28 mouse cellular contexts compared by ENCODE assay signal in genomic region chr12:37142080-37142703, GRCm38 (mm10). TPM values are rescaled to one million over a fixed set of nuclear protein-coding genes. Genes with fewer than 3 reads are reported as not detected.
DNase-seq lines count a peak whose midpoint lies in the region; ATAC-seq lines count a peak whose summit lies in the region.
"Had no signal": no experiment of that assay in that cellular context is flagged by ENCODE, and none has a peak within 500 bp of the region (broad histone marks: within the 10 kb centered on the region; RNA-seq: fewer than 3 reads in every experiment).

No protein-coding gene starts in this region.

- peak; percentile 94 for ATAC-seq in kidney, embryonic 14.5 days (ENCODE audit: low FRiP score, low TSS enrichment)
- ATAC-seq in lung, embryonic 16.5 days (ENCODE audit: low read depth): peak; percentile 41; the same call in 1 of the 2 replicates
- ATAC-seq in limb, embryonic 15.5 days (ENCODE audit: insufficient number of reproducible peaks, low FRiP score, low TSS enrichment, low read depth): no peak
- ATAC-seq: forebrain, embryonic 14.5 days; Patski had no signal

- no peaks in the 10 kb centered on the region for H3K4me1 ChIP-seq in kidney, embryonic 14.5 days (ENCODE audit: control insufficient read depth, insufficient read depth, low read length)
- H3K4me1 ChIP-seq in lung, embryonic 16.5 days (replicated peaks; ENCODE audit: control insufficient read depth, insufficient read depth, low read length): no peaks in the 10 kb centered on the region
- H3K4me1 ChIP-seq in limb, embryonic 15.5 days: no peaks in the 10 kb centered on the region
- H3K4me1 ChIP-seq: embryonic facial prominence, embryonic 15.5 days; liver, embryonic 15.5 days; midbrain, embryonic 12.5 days; stomach, embryonic 15.5 days had no signal

- H3K4me3 ChIP-seq in kidney, embryonic 14.5 days (ENCODE audit: low read length): no peak overlapping the region
- no peak overlapping the region for H3K4me3 ChIP-seq in lung, embryonic 16.5 days (ENCODE audit: low read length)
- H3K4me3 ChIP-seq in limb, embryonic 15.5 days: no peak overlapping the region
- H3K4me3 ChIP-seq: embryonic facial prominence, embryonic 15.5 days; liver, embryonic 15.5 days; midbrain, embryonic 12.5 days; stomach, embryonic 15.5 days had no signal

- H3K9ac ChIP-seq in kidney, embryonic 14.5 days (ENCODE audit: low read depth, low read length): no peak overlapping the region
- no peak overlapping the region for H3K9ac ChIP-seq in lung, embryonic 16.5 days (ENCODE audit: low read length)
- no peak overlapping the region for H3K9ac ChIP-seq in limb, embryonic 15.5 days
- H3K9ac ChIP-seq: embryonic facial prominence, embryonic 15.5 days; hindbrain, embryonic 14.5 days; liver, embryonic 15.5 days; lung, embryonic 14.5 days; midbrain, embryonic 12.5 days; stomach, embryonic 15.5 days had no signal

- no peaks in the 10 kb centered on the region for H3K36me3 ChIP-seq in kidney, embryonic 14.5 days (ENCODE audit: control insufficient read depth, insufficient read depth, low read length)
- H3K36me3 ChIP-seq in lung, embryonic 16.5 days (ENCODE audit: control insufficient read depth, insufficient read depth, low read length): no peaks in the 10 kb centered on the region
- no peaks in the 10 kb centered on the region for H3K36me3 ChIP-seq in limb, embryonic 15.5 days
- H3K36me3 ChIP-seq: embryonic facial prominence, embryonic 15.5 days; G1E; liver, embryonic 15.5 days; midbrain, embryonic 12.5 days; stomach, embryonic 15.5 days had no signal

- no peaks in the 10 kb centered on the region for H3K9me3 ChIP-seq in kidney, embryonic 14.5 days (ENCODE audit: control insufficient read depth, low read length)
- no peaks in the 10 kb centered on the region for H3K9me3 ChIP-seq in lung, embryonic 16.5 days (ENCODE audit: control insufficient read depth, low read length)
- H3K9me3 ChIP-seq in limb, embryonic 15.5 days: no peaks in the 10 kb centered on the region
- H3K9me3 ChIP-seq: embryonic facial prominence, embryonic 15.5 days; G1E; liver, embryonic 15.5 days; midbrain, embryonic 12.5 days; stomach, embryonic 15.5 days had no signal

- WGBS in kidney, embryonic 14.5 days: 12% methylated on average over 3 of the region's 3 CpGs
- 27% methylated on average over 3 of the region's 3 CpGs for WGBS in lung, embryonic 16.5 days
- 13% methylated on average over 3 of the region's 3 CpGs for WGBS in limb, embryonic 15.5 days

- no peak overlapping the region for H3K4me2 ChIP-seq in kidney, embryonic 14.5 days (replicated peaks; ENCODE audit: low read depth, low read length)
- no peak overlapping the region for H3K4me2 ChIP-seq in lung, embryonic 16.5 days (ENCODE audit: low read depth, low read length)
- H3K4me2 ChIP-seq in limb, embryonic 15.5 days: no peak overlapping the region
- H3K4me2 ChIP-seq: embryonic facial prominence, embryonic 15.5 days; heart, embryonic 11.5 days; hindbrain, embryonic 14.5 days; liver, embryonic 15.5 days; lung, embryonic 14.5 days; midbrain, embryonic 12.5 days; stomach, embryonic 15.5 days had no signal

- DNase-seq in embryo, embryonic 10.5 days (ENCODE audit: low spot score): peak; percentile 3
- no peak for DNase-seq in embryo, embryonic 10 days (ENCODE audit: low spot score)
- DNase-seq in kidney, adult 11 months: no peak
- no peak for DNase-seq in lung, postnatal 4 days
- no peak for DNase-seq in cerebellum, adult 8-10 months
- DNase-seq: adrenal gland, postnatal 10 days; cerebellum, adult 11-12 months; cerebellum, postnatal 10 days; gastrocnemius, postnatal 25 days; heart, adult 11 months; heart, postnatal 36 days; kidney, adult 9 months; layer of hippocampus, postnatal 36 days; left cerebral cortex, postnatal 4 days; lung, embryonic 14.5 days; right cerebral cortex, postnatal 25 days had no signal

- H3K27me3 ChIP-seq in kidney, embryonic 14.5 days (ENCODE audit: control insufficient read depth, insufficient read depth, low read length): no peaks in the 10 kb centered on the region
- no peaks in the 10 kb centered on the region for H3K27me3 ChIP-seq in lung, embryonic 16.5 days (ENCODE audit: control insufficient read depth, insufficient read depth, low read depth, low read length)
- no peaks in the 10 kb centered on the region for H3K27me3 ChIP-seq in limb, embryonic 15.5 days
- H3K27me3 ChIP-seq: embryonic facial prominence, embryonic 15.5 days; liver, embryonic 15.5 days; midbrain, embryonic 12.5 days; Patski; stomach, embryonic 15.5 days had no signal

- 0 out of 2 replicates have a peak overlapping the region, but pooled peaks have one; percentile 8 for H3K27ac ChIP-seq in kidney, embryonic 14.5 days (ENCODE audit: low read depth, low read length)
- H3K27ac ChIP-seq in lung, embryonic 16.5 days (ENCODE audit: low read length): no peak overlapping the region
- H3K27ac ChIP-seq in limb, embryonic 15.5 days: peak overlapping the region; percentile 43; the same call in 1 of the 2 replicates
- H3K27ac ChIP-seq: embryonic facial prominence, embryonic 15.5 days; hindbrain, embryonic 14.5 days; liver, embryonic 15.5 days; midbrain, embryonic 12.5 days; stomach, embryonic 15.5 days had no signal

RNA-seq across cellular contexts. Expression of gene Meox2, which starts 33.9 kb away (rescaled TPM):
- 13.6 and 16.6 TPM in 2 replicates for polyA plus RNA-seq in kidney, embryonic 14.5 days (2014; fragmentation: Nextera tagmentation; extraction: Ambion mirVana)
- polyA plus RNA-seq in lung, embryonic 16.5 days (2015; fragmentation: Nextera tagmentation; extraction: Ambion mirVana): 44.6 and 46.4 TPM in 2 replicates
- 51.1 and 58.5 TPM in 2 replicates for polyA plus RNA-seq in limb, embryonic 15.5 days (2015; fragmentation: Nextera tagmentation; extraction: Ambion mirVana)
- polyA plus RNA-seq: G1E, Patski had no signal
